In the genomic region with DNA sequence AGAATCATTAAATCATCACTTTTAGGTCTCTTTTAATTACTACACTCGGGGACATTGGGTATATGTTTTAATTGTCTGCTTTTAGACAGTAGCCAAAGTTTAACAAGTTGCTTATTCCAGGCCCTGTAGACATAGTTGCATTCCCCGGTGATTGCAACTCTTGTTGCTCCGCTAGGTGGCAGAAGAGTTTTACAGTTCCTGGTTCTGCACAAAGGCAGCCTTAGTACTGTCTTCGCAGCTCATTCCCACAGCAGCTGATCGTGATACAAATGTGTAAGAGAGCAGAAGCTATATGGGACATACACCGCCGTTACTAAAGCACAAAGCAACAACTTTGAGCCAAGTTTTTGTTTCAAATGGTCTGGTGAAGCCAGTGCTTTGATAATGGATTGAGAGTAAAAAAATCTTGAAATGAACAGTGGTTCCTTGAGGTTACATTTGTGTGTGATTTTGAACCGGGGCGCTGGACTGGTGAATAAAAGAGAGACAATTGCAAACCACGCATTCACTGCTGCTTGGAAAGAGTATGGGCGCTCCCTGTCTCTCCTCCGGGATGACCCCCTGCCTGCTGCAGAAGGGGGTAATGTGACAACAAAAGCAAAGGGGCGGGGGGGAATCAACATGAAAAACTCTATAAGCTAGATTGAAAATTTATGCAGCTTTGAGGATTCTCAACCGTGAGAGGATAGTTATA, we compare ENCODE assay signal across 8 mouse cellular contexts.
DNase-seq lines count a peak whose midpoint lies in the region; ATAC-seq lines count a peak whose summit lies in the region.

No protein-coding gene starts in this region.

- no peaks in the 10 kb centered on the region for H3K9me3 ChIP-seq in forebrain, embryonic 12.5 days
- H3K9me3 ChIP-seq in lung, embryonic 15.5 days = no peaks in the 10 kb centered on the region

- peak; percentile 72 for DNase-seq in ES-CJ7 (ENCODE audit: low read depth, low spot score)
- DNase-seq in c-Kit-positive CD71-negative TER-119-negative erythroid progenitor cells, embryonic 14.5 days (ENCODE audit: low read depth) = peak; percentile 7
- peak; percentile 63 for DNase-seq in heart, postnatal 4 days
- DNase-seq in layer of hippocampus, adult 18-20 months (ENCODE audit: low spot score in 2 of 2) = peak; percentile 73 to 95
- DNase-seq in retina, postnatal 1 day = peak; percentile 90

- H3K4me2 ChIP-seq in forebrain, embryonic 12.5 days = peak overlapping the region; percentile 48
- peak overlapping the region; percentile 31 for H3K4me2 ChIP-seq in lung, embryonic 15.5 days

- H3K4me1 ChIP-seq in forebrain, embryonic 12.5 days = peaks cover 10% of the 10 kb centered on the region
- no peaks in the 10 kb centered on the region for H3K4me1 ChIP-seq in lung, embryonic 15.5 days

- H3K9ac ChIP-seq in forebrain, embryonic 12.5 days = peak overlapping the region; percentile 40; the same call in 1 of the 2 replicates
- H3K9ac ChIP-seq in lung, embryonic 15.5 days = no peak overlapping the region

- H3K27ac ChIP-seq in forebrain, embryonic 12.5 days = peak overlapping the region; percentile 53; the same call in 1 of the 2 replicates
- H3K27ac ChIP-seq in lung, embryonic 15.5 days = no peak overlapping the region

- no peaks in the 10 kb centered on the region for H3K27me3 ChIP-seq in forebrain, embryonic 12.5 days
- H3K27me3 ChIP-seq in lung, embryonic 15.5 days = no peaks in the 10 kb centered on the region

- peak overlapping the region; percentile 19 for H3K4me3 ChIP-seq in forebrain, embryonic 12.5 days (replicated peaks)
- H3K4me3 ChIP-seq in lung, embryonic 15.5 days = 0 out of 2 replicates have a peak overlapping the region, but pooled peaks have one; percentile 2

- ATAC-seq in forebrain, embryonic 12.5 days (ENCODE audit: low FRiP score) = peak; percentile 93
- ATAC-seq in lung, embryonic 15.5 days (ENCODE audit: borderline replicate concordance, extremely low read depth, low FRiP score, low TSS enrichment) = peak; percentile 88
- no peak for ATAC-seq in CD4-positive, CD25-positive, alpha-beta regulatory T cell, adult 4 months

- no peaks in the 10 kb centered on the region for H3K36me3 ChIP-seq in forebrain, embryonic 12.5 days (replicated peaks)
- no peaks in the 10 kb centered on the region for H3K36me3 ChIP-seq in lung, embryonic 15.5 days

- 10% methylated on average over 14 of the region's 14 CpGs for WGBS in forebrain, embryonic 12.5 days
- 20% methylated on average over 14 of the region's 14 CpGs for WGBS in lung, embryonic 15.5 days

Comparison
In these comparisons a context has a peak if more than half of its experiments do, and no peak if none do; other contexts are left out.
1. DNase-seq: peak in every context shown above with its lines; median percentile 90 in retina, postnatal 1 day; 84 in layer of hippocampus, adult 18-20 months; 72 in ES-CJ7; 63 in heart, postnatal 4 days; 7 in c-Kit-positive CD71-negative TER-119-negative erythroid progenitor cells, embryonic 14.5 days.